Mouse (Mus musculus) midbrain, embryonic 14.5 days (tissue): ENCODE results near the gene Flt3. TPM values are rescaled to one million over a fixed set of nuclear protein-coding genes. Genes with fewer than 3 reads are reported as not detected.

Experiments
- microRNA-seq: library from miRNA; unstranded; fragments of <30 nt; microRNA quantifications from one replicate; pipeline ENCODE4, GENCODE M21; 2016
- polyA plus RNA-seq: library from polyadenylated mRNA; unstranded; fragments of >200 nt; fragmentation: Nextera tagmentation; extraction: Ambion mirVana; gene quantifications from 2 replicates; pipeline ENCODE4 v1.2.1, GENCODE M21; 2014

Flt3 gene
- polyA plus RNA-seq, 1 experiment from 2014 or later, result 0.34 TPM

Small RNAs within 50 kb of the gene (microRNA-seq; reads per million reads assigned to microRNA genes)
- gene Mir7k, result not detected

Other genes starting within 250 kb of the Flt3 start
- gene Gsx1, start 211.8 kb downstream of the Flt3 start, polyA plus RNA-seq, result 5.7 and 8.6 TPM in 2 replicates
- gene Pdx1, start 130.5 kb downstream of the Flt3 start, polyA plus RNA-seq, result not detected in 2 replicates
- gene Cdx2, start 93.2 kb downstream of the Flt3 start, polyA plus RNA-seq, result not detected in 2 replicates
- gene Urad, start 78.0 kb downstream of the Flt3 start, polyA plus RNA-seq, result not detected in 2 replicates
- gene Pan3, start 29.7 kb upstream of the Flt3 start, polyA plus RNA-seq, result 64.8 and 69.5 TPM in 2 replicates